Mouse (Mus musculus) heart, embryonic 14.5 days (tissue): ENCODE results near the gene Phrf1. TPM values are rescaled to one million over a fixed set of nuclear protein-coding genes. Genes with fewer than 3 reads are reported as not detected.

Experiments
- ATAC-seq: fragments of 200-750 bp; cut with Nextera tagmentation; 2 replicates; pipeline ENCODE4 v1.8.0; 2017; ENCODE audit warnings: low read depth, moderate TSS enrichment; ENCODE audit not compliant: insufficient number of reproducible peaks, insufficient read depth, low FRiP score
- H3K27ac ChIP-seq, 2 experiments: fragments of 200-500 bp in 1 of 2; fragments of 300-500 bp in 1 of 2; sonication (generic) in 1 of 2; replicated peaks in 1 of 2; 2 replicates each; pipeline ENCODE4 v1.5.1; 2012 to 2014; ENCODE audit warnings: low read depth in 2 of 2, low read length in 2 of 2, control low read depth in 1 of 2, mild to moderate bottlenecking in 1 of 2, mixed read lengths in 1 of 2; ENCODE audit not compliant: control insufficient read depth in 1 of 2, insufficient read depth in 1 of 2
- H3K27me3 ChIP-seq: fragments of 300-500 bp; sonication (generic); 2 replicates; pipeline ENCODE4 v1.6.1; 2014; ENCODE audit warnings: mild to moderate bottlenecking, low read length, control low read depth; ENCODE audit not compliant: control insufficient read depth, insufficient read depth
- H3K36me3 ChIP-seq: fragments of 300-500 bp; sonication (generic); 2 replicates; pipeline ENCODE4 v1.6.1; 2014; ENCODE audit warnings: mild to moderate bottlenecking, control low read depth, low read length, mixed read lengths; ENCODE audit not compliant: control insufficient read depth, insufficient read depth
- H3K4me1 ChIP-seq, 2 experiments: fragments of 200-500 bp in 1 of 2; fragments of 300-500 bp in 1 of 2; sonication (generic) in 1 of 2; 2 replicates each; pipeline ENCODE4 v1.6.1; 2012 to 2014; ENCODE audit warnings: low read length in 2 of 2, control low read depth in 1 of 2, mixed read lengths in 1 of 2; ENCODE audit not compliant: control insufficient read depth in 2 of 2, insufficient read depth in 2 of 2
- H3K4me2 ChIP-seq: fragments of 300-500 bp; sonication (generic); 2 replicates; pipeline ENCODE4 v1.6.1; 2014; ENCODE audit warnings: mild to moderate bottlenecking, low read length
- H3K4me3 ChIP-seq, 2 experiments: fragments of 200-500 bp in 1 of 2; fragments of 300-500 bp in 1 of 2; sonication (generic) in 1 of 2; 2 replicates each; pipeline ENCODE4 v1.5.1; 2012 to 2014; ENCODE audit warnings: low read length in 2 of 2, mild to moderate bottlenecking in 2 of 2, control low read depth in 1 of 2, low read depth in 1 of 2, moderate library complexity in 1 of 2; ENCODE audit not compliant: control insufficient read depth in 1 of 2, insufficient read depth in 1 of 2
- H3K9ac ChIP-seq: fragments of 300-500 bp; sonication (generic); 2 replicates; pipeline ENCODE4 v1.6.1; 2014; ENCODE audit warnings: mild to moderate bottlenecking, low read length
- H3K9me3 ChIP-seq: fragments of 300-500 bp; sonication (generic); 2 replicates; pipeline ENCODE4 v1.6.1; 2016; ENCODE audit warnings: low read length, control low read depth; ENCODE audit not compliant: control insufficient read depth
- WGBS: fragments of 180-500 bp; shearing (Covaris S2); extraction: QIAGEN DNeasy Blood & Tissue Kit; methylation state at CpG from one replicate; pipeline ENCODE4 v1.1.7; 2014; 5-methylcytosine and 5-hydroxymethylcytosine counted together
- polyA plus RNA-seq: library from polyadenylated mRNA; unstranded; fragments of >200 nt; fragmentation: Nextera tagmentation; extraction: Ambion mirVana; gene quantifications from 2 replicates; pipeline ENCODE4 v1.2.1, GENCODE M21; 2014

Gene Phrf1
- polyA plus RNA-seq, 1 experiment from 2014 or later, result 41.3 TPM

GRCm38 (mm10) chr7:141268466-141269272, 40.1 kb downstream of the Phrf1 start:
- no peak overlapping the region for H3K27ac ChIP-seq
- ATAC-seq, result no peak
- peak overlapping the region; percentile 44 for H3K4me2 ChIP-seq
- peaks cover 7% of the 10 kb centered on the region for H3K36me3 ChIP-seq
- H3K9ac ChIP-seq, result no peak overlapping the region
- H3K9me3 ChIP-seq, result no peaks in the 10 kb centered on the region
- no peaks in the 10 kb centered on the region for H3K27me3 ChIP-seq
- peak overlapping the region in 1 of 2 experiments; percentile 17; a peak in 1 of 4 replicates for H3K4me3 ChIP-seq
- peaks cover 8 to 13% of the 10 kb centered on the region in 2 experiments; a peak in 2 of 4 replicates for H3K4me1 ChIP-seq
- WGBS, result 57% methylated on average over 24 of the region's 24 CpGs

DNA sequence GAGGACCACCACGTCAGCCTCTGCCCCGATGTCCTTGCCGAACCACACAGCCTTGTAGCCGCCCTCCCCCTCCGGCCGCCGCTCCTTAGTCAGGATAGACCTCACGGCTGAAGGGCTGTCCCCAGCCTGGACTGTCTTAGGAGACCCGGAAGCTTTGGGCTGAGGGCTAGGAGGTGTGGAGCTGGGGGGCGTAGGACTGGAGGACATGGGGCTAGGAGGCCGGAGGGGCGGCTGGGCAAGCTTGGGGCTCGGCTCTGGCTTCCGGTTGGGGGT, 40.6 kb downstream of the Phrf1 start:
- Histone ChIP-seq H3K4me1 (peaks cover 8 to 13% of the 10 kb centered on the region in 2 experiments; a peak in 2 of 4 replicates), H3K36me3 (peaks cover 1% of the 10 kb centered on the region), H3K9ac (no peak overlapping the region), H3K4me3 (peak overlapping the region in 1 of 2 experiments; percentile 17; a peak in 1 of 4 replicates), H3K9me3 (no peaks in the 10 kb centered on the region), H3K27ac (no peak overlapping the region), H3K27me3 (no peaks in the 10 kb centered on the region), H3K4me2 (peak overlapping the region; percentile 44)
- ATAC-seq, result no peak
- WGBS, result 72% methylated on average over 14 of the region's 14 CpGs

GRCm38 (mm10) chr7:141270631-141271030, 42.0 kb downstream of the Phrf1 start:
- Histone ChIP-seq H3K4me3 (no peak overlapping the region), H3K4me1 (peaks cover 5 to 7% of the 10 kb centered on the region in 2 experiments; a peak in 2 of 4 replicates), H3K9me3 (no peaks in the 10 kb centered on the region), H3K4me2 (no peak overlapping the region), H3K27ac (no peak overlapping the region), H3K27me3 (no peaks in the 10 kb centered on the region), H3K36me3 (no peaks in the 10 kb centered on the region), H3K9ac (no peak overlapping the region)
- ATAC-seq, result no peak
- 80% methylated on average over 3 of the region's 3 CpGs for WGBS

- Histone ChIP-seq H3K27ac (no peak overlapping the region), H3K4me3 (no peak overlapping the region), H3K4me2 (no peak overlapping the region), H3K9me3 (no peaks in the 10 kb centered on the region), H3K27me3 (peaks cover 17% of the 10 kb centered on the region; the same call in 1 of the 2 replicates), H3K36me3 (no peaks in the 10 kb centered on the region), H3K4me1 (peaks cover 2 to 12% of the 10 kb centered on the region in 2 experiments; a peak in 3 of 4 replicates), H3K9ac (no peak overlapping the region)
- ATAC-seq, result no peak
- 83% methylated on average over 9 of the region's 9 CpGs for WGBS
Observed at GRCm38 (mm10) chr7:141275356-141275755, 46.8 kb downstream of the Phrf1 start.

DNA sequence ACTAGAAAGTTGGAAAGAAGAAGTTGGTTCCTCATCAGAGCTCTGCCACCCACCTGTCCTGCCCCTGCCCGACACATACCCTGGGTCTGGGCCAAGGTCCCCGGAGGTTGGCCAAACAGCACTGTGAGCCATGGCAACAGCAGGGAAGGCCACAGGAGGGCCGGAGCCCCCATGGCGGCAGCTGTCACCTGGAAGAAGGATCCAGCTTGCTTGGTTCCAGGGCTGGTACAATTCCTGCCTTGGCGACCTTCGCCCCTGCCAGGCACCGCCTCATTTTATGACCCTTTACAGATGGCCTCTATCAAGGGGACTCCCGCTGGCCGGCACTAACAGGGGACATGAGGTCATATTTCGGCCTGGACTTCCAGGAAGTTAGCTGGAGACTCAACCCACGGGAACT, 48.0 kb downstream of the Phrf1 start, which contains the start of gene Cdhr5:
Cdhr5 (minus strand) TSS at position 241 of the 400 bp plus-strand sequence.
- H3K27me3 ChIP-seq, result peaks cover 17% of the 10 kb centered on the region; the same call in 1 of the 2 replicates
- H3K36me3 ChIP-seq, result no peaks in the 10 kb centered on the region
- H3K9me3 ChIP-seq, result no peaks in the 10 kb centered on the region
- WGBS, result 81% methylated on average over 11 of the region's 11 CpGs
- no peak within 1 kb of the TSS for H3K27ac ChIP-seq
- H3K4me3 ChIP-seq, result no peak within 1 kb of the TSS
- H3K4me1 ChIP-seq, result peaks cover 2 to 12% of the 10 kb centered on the region in 2 experiments; a peak in 3 of 4 replicates
- H3K9ac ChIP-seq, result no peak within 1 kb of the TSS
- no peak for ATAC-seq
- no peak within 1 kb of the TSS for H3K4me2 ChIP-seq

DNA sequence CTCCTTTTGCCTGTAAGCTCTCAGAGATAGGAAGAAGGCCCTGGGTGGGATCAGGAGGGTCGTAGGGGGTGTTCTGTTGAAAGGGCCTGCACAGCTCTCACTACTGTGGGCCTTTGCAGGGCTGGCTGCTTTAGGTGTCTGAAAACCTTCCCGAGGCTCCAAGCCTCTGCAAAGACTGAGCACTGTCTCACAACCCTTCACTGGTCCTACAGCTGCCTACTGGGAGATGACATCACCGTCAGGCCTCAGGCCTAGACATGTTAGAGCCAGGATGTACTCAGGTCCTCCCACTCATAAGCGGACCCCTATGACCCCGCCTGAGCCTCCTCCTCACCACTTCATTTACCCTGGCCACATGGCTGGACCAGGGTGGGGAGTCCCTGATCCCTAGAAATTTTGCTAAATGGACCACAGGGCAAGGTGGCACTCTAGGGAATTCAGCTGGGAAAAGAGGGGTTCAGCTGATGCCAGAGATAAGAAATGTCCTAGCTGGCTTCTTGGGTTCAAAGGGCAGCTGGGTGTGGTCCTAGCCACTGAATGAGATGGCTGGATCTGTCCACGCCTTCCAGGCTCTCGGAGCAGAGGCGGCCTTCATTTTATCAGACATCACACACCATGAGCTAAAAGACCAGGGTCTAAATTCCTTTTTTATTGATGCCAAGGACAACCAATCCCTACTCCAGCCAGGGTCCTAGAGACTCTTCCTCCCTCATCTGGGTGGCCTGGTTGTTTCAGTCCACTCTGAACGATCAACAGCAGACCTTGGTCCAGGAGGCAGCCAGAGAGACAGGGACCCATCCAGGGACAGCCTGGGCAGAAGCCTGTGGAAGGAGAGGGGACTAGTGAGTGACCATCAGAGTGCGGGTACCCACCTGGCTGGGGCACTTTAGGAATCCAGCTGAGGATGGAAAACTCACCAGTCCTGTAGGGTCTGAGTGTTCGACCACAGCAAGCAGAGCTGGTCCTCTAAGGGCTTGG, 49.4 kb downstream of the Phrf1 start:
- 77% methylated on average over 11 of the region's 11 CpGs for WGBS
- no peak for ATAC-seq
- Histone ChIP-seq H3K9ac (no peak overlapping the region), H3K27me3 (peaks cover 17% of the 10 kb centered on the region; the same call in 1 of the 2 replicates), H3K27ac (no peak overlapping the region), H3K9me3 (no peaks in the 10 kb centered on the region), H3K36me3 (no peaks in the 10 kb centered on the region), H3K4me3 (no peak overlapping the region; a peak in 1 of 4 replicates), H3K4me2 (peak overlapping the region; percentile 98), H3K4me1 (peaks cover 2 to 12% of the 10 kb centered on the region in 2 experiments; a peak in 3 of 4 replicates)
